Mouse (Mus musculus) left cerebral cortex, adult 2 months (tissue): ENCODE data around the gene Dop1b. TPM values are rescaled to one million over a fixed set of nuclear protein-coding genes. Genes with fewer than 3 reads are reported as not detected.

ENCODE experiments used
- DNase-seq, 2 experiments: peaks; one replicate each; pipeline ENCODE4 v3.0.0; 2021 to 2022; ENCODE audit warnings: low spot score in 2 of 2, mixed read lengths in 1 of 2; ENCODE audit errors: extremely low spot score in 1 of 2
- H3K27ac ChIP-seq: fragments of 200-600 bp; 2 replicates; pipeline ENCODE4 v1.8.1; 2022
- H3K4me3 ChIP-seq: fragments of 200-600 bp; 2 replicates; pipeline ENCODE4 v1.8.1; 2022
- CTCF ChIP-seq: fragments of 200-600 bp; IDR thresholded peaks from 2 replicates; pipeline ENCODE4 v1.8.1; 2022; ENCODE audit warnings: antibody characterized with exemption, mild to moderate bottlenecking, moderate library complexity
- intact Hi-C: fragments of 180-260 bp; cut with DNase I; formaldehyde crosslinking; loops from one replicate; pipeline ENCODE4 v1.15.1; 2025
- total RNA-seq, 2 experiments: library from RNA; stranded (reverse); gene quantifications; 2 replicates each; pipeline ENCODE4 v1.2.3; 2021

Gene Dop1b
- total RNA-seq, 2 experiments from 2014 or later, result 98.5 to 117 TPM

DNA sequence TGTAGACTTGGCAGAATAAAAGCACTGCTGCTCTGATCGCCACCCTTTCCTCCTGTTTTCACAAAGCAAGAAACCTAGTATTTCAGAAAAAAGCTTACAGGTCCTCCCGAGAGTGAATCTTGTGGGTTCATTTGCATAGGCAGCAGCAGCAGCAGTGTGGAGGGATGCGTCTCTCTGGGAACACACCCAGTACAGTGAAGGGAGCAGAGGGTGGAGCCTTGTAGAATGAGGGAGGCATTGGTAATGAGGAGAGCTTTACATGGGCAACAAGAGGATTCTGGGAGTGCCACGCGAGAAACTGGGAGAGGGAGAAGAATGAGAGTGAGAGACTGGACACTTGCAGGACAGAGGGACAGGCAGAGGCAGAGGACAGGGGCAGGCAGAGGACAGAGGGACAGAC lies 2.7 kb downstream of the Dop1b start:
- Histone ChIP-seq H3K4me3 (no peak overlapping the region), H3K27ac (no peak overlapping the region)
- DNase-seq, result peak in 1 of 2 experiments; percentile 29
- intact Hi-C loops, result no loop called here
- no peak for TF ChIP-seq CTCF

DNA sequence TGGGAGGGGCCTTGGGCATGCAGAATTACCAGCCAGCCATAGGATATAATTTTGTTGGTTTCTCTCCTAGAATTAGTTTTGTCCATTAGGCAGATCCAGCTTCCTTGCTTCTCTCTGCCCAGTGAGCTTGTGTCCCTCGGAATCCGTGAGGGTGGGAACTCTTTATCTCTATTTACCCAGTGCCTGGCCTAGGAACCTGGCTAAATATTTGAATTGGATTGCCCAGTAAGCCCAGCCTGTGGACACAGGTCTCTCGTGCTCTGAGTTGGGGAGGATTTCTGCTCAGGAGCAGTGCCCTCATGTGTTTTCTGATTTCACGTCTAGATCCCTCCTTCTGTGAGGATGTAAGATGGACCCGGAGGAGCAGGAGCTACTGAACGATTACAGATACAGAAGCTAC lies 4.1 kb downstream of the Dop1b start:
- TF ChIP-seq CTCF, result no peak
- intact Hi-C loops, result no loop called here
- no peak for DNase-seq
- no peak overlapping the region for H3K4me3 ChIP-seq
- no peak overlapping the region for H3K27ac ChIP-seq

DNA sequence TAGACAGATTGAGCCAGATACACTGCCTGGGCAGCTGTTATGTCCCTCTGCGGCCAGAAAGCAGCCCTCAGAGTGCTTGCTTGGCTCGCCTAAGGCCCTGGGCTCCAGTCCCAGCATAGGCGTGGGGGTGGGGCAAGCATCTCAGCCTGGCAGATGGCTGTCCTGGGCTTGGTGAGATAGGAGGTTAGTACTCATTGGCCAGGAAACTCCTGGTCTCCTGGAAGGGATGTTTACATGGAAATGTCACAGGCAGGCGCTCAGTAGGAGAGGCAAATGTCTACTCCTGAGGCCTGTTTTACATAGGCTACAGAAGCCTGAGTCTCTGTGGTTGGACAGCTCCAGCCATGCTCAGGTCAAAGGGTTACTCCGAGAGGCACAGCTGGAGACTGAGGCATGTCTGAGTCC lies 5.6 kb downstream of the Dop1b start:
- H3K27ac ChIP-seq, result no peak overlapping the region
- DNase-seq, result peak; percentile 57 to 62
- intact Hi-C loops, result no loop called here
- no peak for TF ChIP-seq CTCF
- H3K4me3 ChIP-seq, result no peak overlapping the region

- no peak overlapping the region for H3K27ac ChIP-seq
- no peak overlapping the region for H3K4me3 ChIP-seq
- TF ChIP-seq CTCF, result no peak
Observed at GRCm38 (mm10) chr16:93721771-93722170, 10.1 kb downstream of the Dop1b start.

DNA sequence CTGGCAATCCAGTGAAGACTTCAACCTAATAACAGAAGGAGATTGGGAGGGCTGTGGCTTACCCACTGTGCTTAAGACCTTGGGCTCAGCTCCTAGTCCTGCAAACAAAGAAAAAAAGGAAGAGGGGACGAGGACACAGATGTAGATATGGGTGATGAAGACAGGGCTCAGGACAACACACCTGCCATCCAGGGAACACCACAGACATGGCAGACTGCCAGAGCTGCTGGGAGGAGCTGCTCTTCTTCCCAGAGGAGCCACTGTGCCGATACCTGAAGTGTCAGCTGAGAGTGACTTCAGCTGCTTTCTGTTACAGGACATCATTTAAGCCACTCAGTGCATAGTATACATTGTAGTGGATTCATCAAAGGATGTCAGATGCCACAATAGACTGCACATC lies 10.8 kb downstream of the Dop1b start:
- H3K27ac ChIP-seq, result no peak overlapping the region
- intact Hi-C loops, result no loop called here
- no peak for TF ChIP-seq CTCF

More at GRCm38 (mm10) chr16:93721771-93722170, 10.1 kb downstream of the Dop1b start:
- intact Hi-C loops, result no loop called here
- DNase-seq, result no peak

GRCm38 (mm10) chr16:93725417-93726144 lies 13.9 kb downstream of the Dop1b start:
- no peak overlapping the region for H3K27ac ChIP-seq
- TF ChIP-seq CTCF, result no peak
- intact Hi-C loops, result no loop called here
- no peak for DNase-seq
- no peak overlapping the region for H3K4me3 ChIP-seq

More for the DNA sequence above, 10.8 kb downstream of the Dop1b start:
- no peak for DNase-seq
- H3K4me3 ChIP-seq, result no peak overlapping the region

DNA sequence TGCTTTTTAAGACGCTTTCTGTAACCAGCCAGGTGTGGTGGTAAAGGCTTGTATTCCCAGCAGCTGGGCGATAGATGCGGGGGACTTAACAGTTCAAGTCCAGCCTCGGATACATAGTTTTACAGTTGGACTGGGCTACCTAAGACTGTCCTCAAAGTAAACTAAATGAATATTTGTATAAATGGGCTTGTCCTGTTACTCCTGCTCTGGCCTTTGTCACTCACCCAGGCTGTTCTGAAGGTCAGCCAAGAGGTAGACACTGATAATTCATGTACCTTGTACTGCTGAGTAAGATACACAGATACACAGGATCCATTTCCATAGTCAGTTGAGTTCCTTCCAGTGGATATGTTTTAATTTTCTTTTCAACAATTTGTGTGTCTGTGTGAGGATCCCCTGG lies 14.5 kb downstream of the Dop1b start:
- no peak for DNase-seq
- no peak overlapping the region for H3K27ac ChIP-seq
- no peak overlapping the region for H3K4me3 ChIP-seq
- TF ChIP-seq CTCF, result no peak
- intact Hi-C loops, result no loop called here

GRCm38 (mm10) chr16:93728676-93729075 lies 17.0 kb downstream of the Dop1b start:
- no peak overlapping the region for H3K4me3 ChIP-seq
- DNase-seq, result no peak
- intact Hi-C loops, result no loop called here
- no peak overlapping the region; the same call in none of the 2 replicates for H3K27ac ChIP-seq
- TF ChIP-seq CTCF, result no peak

- no peak for TF ChIP-seq CTCF
- intact Hi-C loops, result no loop called here
- peak overlapping the region; percentile 71; the same call in 1 of the 2 replicates for H3K27ac ChIP-seq
- DNase-seq, result peak in 1 of 2 experiments; percentile 37
- H3K4me3 ChIP-seq, result no peak overlapping the region
Observed at GRCm38 (mm10) chr16:93729801-93730721, 18.4 kb downstream of the Dop1b start.

DNA sequence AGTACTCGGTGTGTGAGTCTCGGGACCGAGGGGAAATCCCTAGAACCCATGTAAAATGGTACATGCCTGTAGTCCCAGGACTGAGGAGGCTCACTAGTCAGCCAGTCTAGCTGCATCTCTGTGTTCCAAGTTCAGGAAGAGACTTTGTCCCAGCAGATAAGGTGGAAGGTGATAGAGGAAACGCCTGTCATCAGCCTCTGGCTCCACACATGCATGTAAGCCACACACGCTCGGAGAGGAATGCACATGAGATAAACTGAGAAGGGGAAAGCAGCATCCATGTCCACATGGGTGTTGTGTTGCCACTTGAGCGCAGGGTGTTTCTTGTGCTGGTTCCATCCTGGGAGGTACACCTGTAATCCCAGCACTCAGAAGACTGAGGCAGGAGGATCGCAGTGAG lies 19.6 kb downstream of the Dop1b start:
- no peak for DNase-seq
- Histone ChIP-seq H3K4me3 (no peak overlapping the region), H3K27ac (no peak overlapping the region)
- TF ChIP-seq CTCF, result no peak
- intact Hi-C loops, result no loop called here

- Histone ChIP-seq H3K27ac (no peak overlapping the region; the same call in 1 of the 2 replicates), H3K4me3 (no peak overlapping the region)
- no peak for TF ChIP-seq CTCF
- intact Hi-C loops, result no loop called here
- no peak for DNase-seq
Observed at GRCm38 (mm10) chr16:93732875-93733569, 21.3 kb downstream of the Dop1b start.

DNA sequence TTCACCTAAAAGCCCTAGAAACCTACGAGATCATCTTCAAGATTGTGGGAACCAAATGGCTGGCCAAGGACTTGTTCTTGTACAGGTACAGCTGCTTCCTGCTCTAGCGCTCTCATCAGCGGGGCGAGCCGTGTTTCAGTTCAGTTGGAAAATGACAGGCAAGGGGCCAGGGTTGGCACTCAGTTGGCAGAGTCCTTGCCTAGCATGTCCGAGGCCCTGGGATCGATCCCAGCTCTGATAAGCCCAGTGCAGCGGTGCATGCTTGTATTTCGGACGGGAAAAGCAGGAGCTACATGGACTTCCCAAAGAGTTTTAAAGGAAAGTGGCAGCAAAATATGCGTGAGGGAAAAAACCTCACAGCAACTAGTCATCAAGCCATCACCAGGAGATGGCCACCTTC lies 27.5 kb downstream of the Dop1b start:
- no peak for TF ChIP-seq CTCF
- no peak overlapping the region for H3K4me3 ChIP-seq
- intact Hi-C loops, result no loop called here
- no peak overlapping the region for H3K27ac ChIP-seq
- no peak for DNase-seq
